Mouse (Mus musculus) myocyte (in vitro differentiated cells): ENCODE measurements around the gene Olfr1228. TPM values are rescaled to one million over a fixed set of nuclear protein-coding genes. Genes with fewer than 3 reads are reported as not detected.

ENCODE experiments used
- H3K27me3 ChIP-seq: one replicate; pipeline ENCODE4 v1.6.1; 2011; ENCODE audit not compliant: control insufficient read depth, insufficient read depth, insufficient read length
- H3K36me3 ChIP-seq: one replicate; pipeline ENCODE4 v1.6.1; 2011; ENCODE audit not compliant: control insufficient read depth, insufficient read depth
- H3K4me2 ChIP-seq: one replicate; pipeline ENCODE4 v1.6.1; 2011; ENCODE audit warnings: low read depth, control low read depth
- H3K4me3 ChIP-seq: one replicate; pipeline ENCODE4 v1.5.1; 2011; ENCODE audit warnings: mild to moderate bottlenecking, control low read depth, moderate library complexity
- H3K79me2 ChIP-seq: one replicate; pipeline ENCODE4 v1.6.1; 2011; ENCODE audit not compliant: control insufficient read depth, insufficient read depth
- H3ac ChIP-seq: one replicate; pipeline ENCODE4 v1.6.1; 2011; ENCODE audit not compliant: control insufficient read depth, insufficient read length
- CEBPB ChIP-seq: IDR thresholded peaks from 2 replicates; pipeline ENCODE4 v1.6.1; 2011; ENCODE audit warnings: mild to moderate bottlenecking, moderate library complexity; ENCODE audit not compliant: poor library complexity, insufficient read depth, severe bottlenecking
- E2F4 ChIP-seq: IDR thresholded peaks from one replicate; pipeline ENCODE4 v1.6.1; 2011; ENCODE audit warnings: mild to moderate bottlenecking, control low read depth, moderate library complexity; ENCODE audit not compliant: insufficient read depth
- MAX ChIP-seq: IDR thresholded peaks from one replicate; pipeline ENCODE4 v1.6.1; 2011; ENCODE audit warnings: low read depth, mild to moderate bottlenecking, control low read depth
- MYOD1 ChIP-seq, 3 experiments: IDR thresholded peaks; one replicate each; pipeline ENCODE4 v1.6.1; 2011; ENCODE audit warnings: control low read depth in 2 of 3, low read depth in 2 of 3, mild to moderate bottlenecking in 2 of 3, moderate library complexity in 1 of 3; ENCODE audit not compliant: insufficient read length in 2 of 3, control insufficient read depth in 1 of 3
- MYOG ChIP-seq, 3 experiments: IDR thresholded peaks; one replicate each; pipeline ENCODE4 v1.6.1; 2011; ENCODE audit warnings: control low read depth in 2 of 3, low read depth in 2 of 3, mild to moderate bottlenecking in 2 of 3; ENCODE audit not compliant: insufficient read length in 2 of 3, control insufficient read depth in 1 of 3, insufficient read depth in 1 of 3
- POLR2A ChIP-seq: IDR thresholded peaks from one replicate; pipeline ENCODE4 v1.6.1; 2011; ENCODE audit warnings: low read depth, mild to moderate bottlenecking, control low read depth, moderate library complexity; ENCODE audit not compliant: insufficient read length
- POLR2AphosphoS2 ChIP-seq: IDR thresholded peaks from one replicate; pipeline ENCODE4 v1.6.1; 2011; ENCODE audit warnings: low read depth, control low read depth; ENCODE audit not compliant: insufficient read length
- REST ChIP-seq: IDR thresholded peaks from one replicate; pipeline ENCODE4 v1.6.1; 2011; ENCODE audit warnings: mild to moderate bottlenecking, control low read depth, moderate library complexity; ENCODE audit not compliant: insufficient read depth, insufficient read length
- SRF ChIP-seq: IDR thresholded peaks from one replicate; pipeline ENCODE4 v1.6.1; 2011; ENCODE audit warnings: low read depth; ENCODE audit not compliant: control insufficient read depth, insufficient read length
- TCF12 ChIP-seq: IDR thresholded peaks from one replicate; pipeline ENCODE4 v1.6.1; 2011; ENCODE audit warnings: mild to moderate bottlenecking, control low read depth; ENCODE audit not compliant: poor library complexity, insufficient read depth, severe bottlenecking
- TCF3 ChIP-seq: IDR thresholded peaks from one replicate; pipeline ENCODE4 v1.6.1; 2011; ENCODE audit warnings: low read depth, control low read depth; ENCODE audit not compliant: insufficient read length
- USF1 ChIP-seq: IDR thresholded peaks from one replicate; pipeline ENCODE4 v1.6.1; 2011; ENCODE audit warnings: low read depth, mild to moderate bottlenecking, control low read depth, moderate library complexity
- polyA plus RNA-seq: library from polyadenylated mRNA; unstranded; fragments of >200 nt; fragmentation: generic; extraction: Trizol; gene quantifications from one replicate; pipeline ENCODE4 v1.2.1, GENCODE M21; 2012; ENCODE audit warnings: missing spikeins

Gene Olfr1228
- polyA plus RNA-seq = not detected

DNA sequence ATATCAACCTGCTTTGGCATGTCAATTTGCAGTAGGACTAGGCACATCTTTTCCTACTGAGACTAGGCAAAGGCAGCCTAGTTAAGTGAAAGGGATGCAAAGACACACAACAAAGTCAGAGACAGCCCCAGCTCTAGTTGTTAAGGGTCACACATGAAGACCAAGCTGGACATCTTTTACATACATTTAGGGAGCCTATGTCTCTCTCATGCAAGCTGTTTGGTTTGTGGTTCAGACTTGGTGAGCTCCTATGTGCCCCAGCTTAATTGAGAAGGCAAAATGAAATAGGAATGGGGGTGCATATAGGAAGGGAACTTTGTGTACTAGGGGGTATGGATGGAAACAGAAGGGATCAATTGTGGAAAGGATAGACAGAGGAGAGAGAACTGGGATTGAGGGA lies at the start of gene Olfr1228:
Gene Olfr1228, minus strand, starts transcription at position 101 of the 400 bp plus-strand sequence.
- no peak within 1 kb of the TSS for H3K4me3 ChIP-seq
- H3ac ChIP-seq = no peak within 1 kb of the TSS
- TF ChIP-seq REST (no peak), SRF (no peak), MYOD1 (IDR thresholded peaks at IDR 0.05; ENCODE audit: control insufficient read depth in 1 of 3, insufficient read length in 2 of 3, low read depth in 2 of 3) (no peak), POLR2A (no peak), POLR2AphosphoS2 (no peak), MYOG (IDR thresholded peaks at IDR 0.05; ENCODE audit: control insufficient read depth in 1 of 3, insufficient read depth in 1 of 3, insufficient read length in 2 of 3, low read depth in 2 of 3) (no peak), CEBPB (no peak), TCF12 (no peak), TCF3 (no peak), E2F4 (no peak), MAX (no peak), USF1 (no peak)
- no peaks in the 10 kb centered on the region for H3K27me3 ChIP-seq
- H3K79me2 ChIP-seq = no peaks in the 10 kb centered on the region
- no peak within 1 kb of the TSS for H3K4me2 ChIP-seq
- H3K36me3 ChIP-seq = no peaks in the 10 kb centered on the region

DNA sequence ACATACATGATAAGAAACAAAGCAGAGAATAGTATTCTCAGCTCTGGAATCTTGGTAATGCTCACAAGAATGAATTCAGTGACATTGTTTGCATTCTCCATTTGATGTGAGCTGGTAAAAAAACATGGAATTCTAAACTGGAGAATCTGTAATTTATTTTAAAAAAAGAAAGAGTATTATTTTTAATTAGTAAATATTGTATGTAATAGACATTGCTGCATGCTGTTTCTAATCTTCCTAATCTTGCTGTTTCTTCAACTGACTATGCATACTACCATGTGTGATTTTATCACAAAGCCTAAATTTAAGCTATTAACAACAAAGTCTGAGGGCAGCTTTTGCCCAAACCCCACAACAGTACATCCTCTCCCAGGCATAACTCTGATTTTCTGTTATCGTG lies 43.3 kb upstream of the Olfr1228 start, which contains the start of gene Olfr1230:
Gene Olfr1230, minus strand, starts transcription at position 101 of the 400 bp plus-strand sequence.
- Histone ChIP-seq H3K36me3 (no peaks in the 10 kb centered on the region), H3K27me3 (no peaks in the 10 kb centered on the region), H3K4me2 (no peak within 1 kb of the TSS)

DNA sequence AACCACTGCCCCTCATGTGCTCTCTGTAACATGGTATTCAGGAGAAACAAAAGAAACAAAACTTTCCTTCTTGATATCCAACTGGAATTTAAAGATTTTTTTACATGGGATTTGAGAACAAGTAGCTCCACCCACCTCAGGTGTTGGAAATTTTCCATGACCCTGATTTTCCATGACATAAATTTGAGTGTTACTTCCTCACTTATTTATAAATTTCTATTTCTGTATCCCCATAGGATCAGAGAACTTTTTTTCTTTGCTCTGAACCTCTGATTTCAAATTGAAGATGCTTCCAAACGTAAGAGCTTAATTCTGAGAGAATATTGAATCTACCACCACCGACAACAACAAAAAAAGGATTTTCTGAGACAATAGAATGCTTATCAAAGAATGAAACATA lies 34.1 kb upstream of the Olfr1228 start, which contains the start of gene Olfr1229:
Gene Olfr1229, minus strand, starts transcription at position 101 of the 400 bp plus-strand sequence.
- no peak within 1 kb of the TSS for H3K4me3 ChIP-seq
- no peaks in the 10 kb centered on the region for H3K79me2 ChIP-seq
- H3K4me2 ChIP-seq = no peak within 1 kb of the TSS
- TF ChIP-seq MYOG (IDR thresholded peaks at IDR 0.05; ENCODE audit: control insufficient read depth in 1 of 3, insufficient read depth in 1 of 3, insufficient read length in 2 of 3, low read depth in 2 of 3) (no peak), MYOD1 (IDR thresholded peaks at IDR 0.05; ENCODE audit: control insufficient read depth in 1 of 3, insufficient read length in 2 of 3, low read depth in 2 of 3) (no peak), TCF12 (no peak), CEBPB (no peak), E2F4 (no peak), MAX (no peak), REST (no peak), POLR2AphosphoS2 (no peak), TCF3 (no peak), SRF (no peak), POLR2A (no peak), USF1 (no peak)
- no peaks in the 10 kb centered on the region for H3K36me3 ChIP-seq
- no peak within 1 kb of the TSS for H3ac ChIP-seq
- H3K27me3 ChIP-seq = no peaks in the 10 kb centered on the region

More for the DNA sequence above, 43.3 kb upstream of the Olfr1228 start, which contains the start of gene Olfr1230:
- Histone ChIP-seq H3K79me2 (no peaks in the 10 kb centered on the region), H3K4me3 (no peak within 1 kb of the TSS), H3ac (no peak within 1 kb of the TSS)
- TF ChIP-seq CEBPB (no peak), POLR2A (no peak), MAX (no peak), MYOG (IDR thresholded peaks at IDR 0.05; ENCODE audit: control insufficient read depth in 1 of 3, insufficient read depth in 1 of 3, insufficient read length in 2 of 3, low read depth in 2 of 3) (no peak), E2F4 (no peak), MYOD1 (IDR thresholded peaks at IDR 0.05; ENCODE audit: control insufficient read depth in 1 of 3, insufficient read length in 2 of 3, low read depth in 2 of 3) (no peak), TCF3 (no peak), SRF (no peak), USF1 (no peak), TCF12 (no peak), POLR2AphosphoS2 (no peak), REST (no peak)

DNA sequence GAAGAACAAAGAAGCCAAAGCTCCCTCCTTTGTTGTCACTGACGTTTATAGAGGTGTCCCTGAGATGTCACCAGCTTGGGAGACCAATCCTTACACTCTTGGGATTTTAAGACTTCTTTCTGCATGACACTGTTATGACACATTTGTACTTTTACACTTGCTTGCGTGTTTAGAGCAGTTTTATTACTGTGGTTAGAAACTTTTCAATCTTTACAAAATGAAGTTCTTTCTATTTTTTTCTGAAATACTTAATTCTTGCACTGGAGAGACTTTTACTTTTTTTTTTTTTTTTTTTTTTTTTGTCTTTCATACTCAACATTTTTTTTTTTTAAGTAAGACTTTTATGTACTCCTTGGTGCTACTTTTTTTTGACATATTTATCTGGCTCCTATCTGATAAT lies 53.9 kb downstream of the Olfr1228 start, which contains the start of gene Olfr1226:
Gene Olfr1226, minus strand, starts transcription at position 101 of the 400 bp plus-strand sequence.
- Histone ChIP-seq H3K4me2 (no peak within 1 kb of the TSS), H3K4me3 (no peak within 1 kb of the TSS), H3K36me3 (no peaks in the 10 kb centered on the region), H3K27me3 (no peaks in the 10 kb centered on the region), H3K79me2 (no peaks in the 10 kb centered on the region), H3ac (no peak within 1 kb of the TSS)
- no peak for TF ChIP-seq MYOG (IDR thresholded peaks at IDR 0.05; ENCODE audit: control insufficient read depth in 1 of 3, insufficient read depth in 1 of 3, insufficient read length in 2 of 3, low read depth in 2 of 3)
- TF ChIP-seq REST = no peak
- no peak for TF ChIP-seq E2F4
- TF ChIP-seq CEBPB = no peak
- TF ChIP-seq POLR2AphosphoS2 = no peak

Other genes starting within 250 kb of the Olfr1228 start
- gene Olfr1215, start 247.1 kb downstream of the Olfr1228 start, polyA plus RNA-seq = not detected
- not detected for gene Olfr1216, start 235.7 kb downstream of the Olfr1228 start, polyA plus RNA-seq
- gene Olfr1217, start 222.0 kb downstream of the Olfr1228 start, polyA plus RNA-seq = not detected
- gene Olfr1218, start 192.9 kb downstream of the Olfr1228 start, polyA plus RNA-seq = not detected
- gene Olfr1219, start 170.5 kb downstream of the Olfr1228 start, polyA plus RNA-seq = not detected
- gene Olfr1220, start 147.2 kb downstream of the Olfr1228 start, polyA plus RNA-seq = not detected
- not detected for gene Olfr1221, start 136.8 kb downstream of the Olfr1228 start, polyA plus RNA-seq
- not detected for gene Olfr1222, start 121.0 kb downstream of the Olfr1228 start, polyA plus RNA-seq
- gene Olfr1223, start 102.5 kb downstream of the Olfr1228 start, polyA plus RNA-seq = not detected
- not detected for gene Olfr1224-ps1, start 90.0 kb downstream of the Olfr1228 start, polyA plus RNA-seq
- not detected for gene Olfr1225, start 79.4 kb downstream of the Olfr1228 start, polyA plus RNA-seq
- gene Olfr1226, start 54.0 kb downstream of the Olfr1228 start, polyA plus RNA-seq = not detected
- gene Olfr1229, start 34.0 kb upstream of the Olfr1228 start, polyA plus RNA-seq = not detected
- gene Olfr1230, start 43.2 kb upstream of the Olfr1228 start, polyA plus RNA-seq = not detected
- gene Olfr1231, start 53.0 kb upstream of the Olfr1228 start, polyA plus RNA-seq = not detected
- gene Olfr1232, start 75.6 kb upstream of the Olfr1228 start, polyA plus RNA-seq = not detected
- not detected for gene Olfr1233, start 88.3 kb upstream of the Olfr1228 start, polyA plus RNA-seq
- gene Olfr1234, start 110.8 kb upstream of the Olfr1228 start, polyA plus RNA-seq = not detected
- gene Olfr1238, start 155.6 kb upstream of the Olfr1228 start, polyA plus RNA-seq = not detected
- not detected for gene Olfr1239, start 166.3 kb upstream of the Olfr1228 start, polyA plus RNA-seq
- not detected for gene Olfr1240, start 188.9 kb upstream of the Olfr1228 start, polyA plus RNA-seq
- gene Olfr1241, start 233.1 kb upstream of the Olfr1228 start, polyA plus RNA-seq = not detected
- gene Olfr1242, start 244.3 kb upstream of the Olfr1228 start, polyA plus RNA-seq = not detected